Mouse (Mus musculus): ENCODE data around the gene Btbd35f15.
"Not testable (repeated sequence)": the region's sequence is repeated elsewhere in the genome, so short reads cannot be mapped to it uniquely, and the experiment has no call there.

Btbd35f15 gene

DNA sequence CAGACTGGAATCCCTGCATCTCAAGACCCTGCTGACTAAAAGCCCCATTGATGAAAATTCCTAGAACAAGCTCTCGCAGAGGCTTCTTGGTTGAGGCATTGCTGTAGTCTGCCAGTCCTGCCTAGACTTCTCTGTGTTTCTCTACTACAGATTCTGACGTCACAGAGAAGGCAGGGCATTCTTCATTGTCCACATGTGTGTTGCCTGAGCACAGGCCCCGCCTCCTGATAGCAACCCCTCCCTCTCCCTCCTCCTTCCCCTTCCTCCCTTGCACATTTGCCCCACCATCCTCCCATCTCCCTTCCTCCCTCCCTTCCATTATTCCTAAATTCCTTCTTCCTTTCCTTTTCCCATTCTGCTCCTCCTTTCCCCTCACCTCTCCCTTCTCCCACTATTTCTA lies at the start of gene Btbd35f15:
Gene Btbd35f15 (minus strand): TSS at position 101 of the 400 bp plus-strand sequence.
- not testable (repeated sequence) for DNase-seq (ENCODE audit: low spot score)

Data from retina, embryonic 14.5 days (tissue).